Mouse (Mus musculus) heart, embryonic 13.5 days (tissue): ENCODE data around the gene Smtnl1. TPM values are rescaled to one million over a fixed set of nuclear protein-coding genes. Genes with fewer than 3 reads are reported as not detected.
A peak's percentile ranks its signal among the peaks of the same experiment; 100 is the strongest.

ENCODE experiments used
- ATAC-seq: fragments of 200-750 bp; cut with Nextera tagmentation; 2 replicates; pipeline ENCODE4 v1.8.0; 2017; ENCODE audit warnings: moderate TSS enrichment; ENCODE audit not compliant: insufficient number of reproducible peaks, low FRiP score, low TSS enrichment; ENCODE audit errors: extremely low read depth
- H3K27ac ChIP-seq: fragments of 300-500 bp; sonication (generic); replicated peaks from 2 replicates; pipeline ENCODE4 v1.5.1; 2015; ENCODE audit warnings: moderate library complexity, mild to moderate bottlenecking, inconsistent platforms
- H3K27me3 ChIP-seq: fragments of 300-500 bp; sonication (generic); replicated peaks from 2 replicates; pipeline ENCODE4 v1.6.1; 2015; ENCODE audit warnings: mild to moderate bottlenecking, inconsistent platforms
- H3K36me3 ChIP-seq: fragments of 300-500 bp; sonication (generic); 2 replicates; pipeline ENCODE4 v1.6.1; 2015; ENCODE audit warnings: mild to moderate bottlenecking, inconsistent platforms
- H3K4me1 ChIP-seq: fragments of 300-500 bp; sonication (generic); 2 replicates; pipeline ENCODE4 v1.6.1; 2015; ENCODE audit warnings: inconsistent platforms
- H3K4me2 ChIP-seq: fragments of 300-500 bp; sonication (generic); 2 replicates; pipeline ENCODE4 v1.6.1; 2015; ENCODE audit warnings: inconsistent platforms, mild to moderate bottlenecking, moderate library complexity
- H3K4me3 ChIP-seq: fragments of 300-500 bp; sonication (generic); 2 replicates; pipeline ENCODE4 v1.5.1; 2015; ENCODE audit warnings: moderate library complexity, mild to moderate bottlenecking, inconsistent platforms
- H3K9ac ChIP-seq: fragments of 300-500 bp; sonication (generic); 2 replicates; pipeline ENCODE4 v1.6.1; 2015; ENCODE audit warnings: inconsistent platforms, mild to moderate bottlenecking, moderate library complexity
- H3K9me3 ChIP-seq: fragments of 300-500 bp; sonication (generic); 2 replicates; pipeline ENCODE4 v1.6.1; 2016; ENCODE audit warnings: inconsistent platforms
- WGBS: fragments of 180-500 bp; shearing (Covaris S2); methylation state at CpG from one replicate; pipeline ENCODE4 v1.1.7; 2015; ENCODE audit warnings: mixed read lengths; 5-methylcytosine and 5-hydroxymethylcytosine counted together
- polyA plus RNA-seq: library from polyadenylated mRNA; unstranded; fragments of >200 nt; fragmentation: Nextera tagmentation; extraction: Ambion mirVana; gene quantifications from 2 replicates; pipeline ENCODE4 v1.2.1, GENCODE M21; 2015

Gene Smtnl1
- polyA plus RNA-seq, 1 experiment from 2014 or later = 0.24 TPM

- Histone ChIP-seq H3K4me2 (peak overlapping the region; percentile 16; the same call in 1 of the 2 replicates), H3K27me3 (no peaks in the 10 kb centered on the region), H3K4me1 (peaks cover 18% of the 10 kb centered on the region), H3K27ac (no peak overlapping the region), H3K9me3 (peaks cover 19% of the 10 kb centered on the region; the same call in 1 of the 2 replicates), H3K36me3 (no peaks in the 10 kb centered on the region), H3K9ac (no peak overlapping the region), H3K4me3 (no peak overlapping the region)
- 49% methylated on average over 3 of the region's 3 CpGs for WGBS
- no peak for ATAC-seq
Measured at GRCm38 (mm10) chr2:84792516-84792915, 29.9 kb downstream of the Smtnl1 start.

GRCm38 (mm10) chr2:84790418-84790817, 32.0 kb downstream of the Smtnl1 start:
- peak overlapping the region; percentile 12; the same call in 1 of the 2 replicates for H3K4me2 ChIP-seq
- H3K4me1 ChIP-seq = peaks cover 22% of the 10 kb centered on the region
- H3K36me3 ChIP-seq = no peaks in the 10 kb centered on the region
- no peak for ATAC-seq
- peak overlapping the region; percentile 19; the same call in 1 of the 2 replicates for H3K9ac ChIP-seq
- no peak overlapping the region for H3K4me3 ChIP-seq
- no peaks in the 10 kb centered on the region for H3K27me3 ChIP-seq
- H3K9me3 ChIP-seq = peaks cover 14% of the 10 kb centered on the region; the same call in 1 of the 2 replicates
- H3K27ac ChIP-seq = no peak overlapping the region
- 46% methylated on average over 9 of the region's 9 CpGs for WGBS

GRCm38 (mm10) chr2:84788316-84788715, 34.1 kb downstream of the Smtnl1 start:
- no peak for ATAC-seq
- Histone ChIP-seq H3K9ac (no peak overlapping the region), H3K4me1 (peaks cover 43% of the 10 kb centered on the region), H3K4me3 (no peak overlapping the region), H3K27ac (no peak overlapping the region), H3K27me3 (no peaks in the 10 kb centered on the region), H3K4me2 (no peak overlapping the region), H3K36me3 (no peaks in the 10 kb centered on the region), H3K9me3 (no peaks in the 10 kb centered on the region)
- 55% methylated on average over 3 of the region's 3 CpGs for WGBS

GRCm38 (mm10) chr2:84783840-84784566, 38.4 kb downstream of the Smtnl1 start:
- 33% methylated on average over 3 of the region's 3 CpGs for WGBS
- Histone ChIP-seq H3K4me2 (no peak overlapping the region), H3K9ac (no peak overlapping the region), H3K36me3 (no peaks in the 10 kb centered on the region), H3K27me3 (no peaks in the 10 kb centered on the region), H3K4me3 (no peak overlapping the region), H3K9me3 (no peaks in the 10 kb centered on the region), H3K4me1 (peaks cover 36% of the 10 kb centered on the region), H3K27ac (peak overlapping the region; percentile 69)
- no peak for ATAC-seq

- Histone ChIP-seq H3K4me1 (peaks cover 35% of the 10 kb centered on the region), H3K4me2 (no peak overlapping the region), H3K27ac (peak overlapping the region; percentile 69), H3K4me3 (no peak overlapping the region), H3K9ac (no peak overlapping the region), H3K36me3 (no peaks in the 10 kb centered on the region), H3K27me3 (no peaks in the 10 kb centered on the region), H3K9me3 (no peaks in the 10 kb centered on the region)
- ATAC-seq = no peak
- WGBS = 53% methylated on average over 1 of the region's 1 CpGs
Measured at GRCm38 (mm10) chr2:84783315-84783714, 39.1 kb downstream of the Smtnl1 start.

GRCm38 (mm10) chr2:84779210-84779609, 43.2 kb downstream of the Smtnl1 start:
- Histone ChIP-seq H3K36me3 (no peaks in the 10 kb centered on the region), H3K4me1 (peaks cover 28% of the 10 kb centered on the region), H3K27ac (no peak overlapping the region), H3K9ac (no peak overlapping the region), H3K27me3 (no peaks in the 10 kb centered on the region), H3K4me3 (no peak overlapping the region), H3K4me2 (no peak overlapping the region), H3K9me3 (no peaks in the 10 kb centered on the region)
- WGBS = 57% methylated on average over 6 of the region's 6 CpGs
- no peak for ATAC-seq

GRCm38 (mm10) chr2:84777706-84778105, 44.7 kb downstream of the Smtnl1 start:
- Histone ChIP-seq H3K4me1 (peaks cover 14% of the 10 kb centered on the region), H3K9ac (no peak overlapping the region), H3K36me3 (no peaks in the 10 kb centered on the region), H3K9me3 (no peaks in the 10 kb centered on the region), H3K27ac (no peak overlapping the region), H3K27me3 (peaks cover 5% of the 10 kb centered on the region; the same call in 1 of the 2 replicates), H3K4me3 (no peak overlapping the region), H3K4me2 (no peak overlapping the region)
- ATAC-seq = no peak
- WGBS = 50% methylated on average over 3 of the region's 3 CpGs

- WGBS = 78% methylated on average over 6 of the region's 6 CpGs
- H3K27me3 ChIP-seq = peaks cover 5% of the 10 kb centered on the region; the same call in 1 of the 2 replicates
- no peak overlapping the region for H3K27ac ChIP-seq
- H3K9ac ChIP-seq = no peak overlapping the region
- no peak overlapping the region for H3K4me2 ChIP-seq
- no peak overlapping the region for H3K4me3 ChIP-seq
- no peak for ATAC-seq
- no peaks in the 10 kb centered on the region for H3K9me3 ChIP-seq
- no peaks in the 10 kb centered on the region for H3K36me3 ChIP-seq
- H3K4me1 ChIP-seq = peaks cover 14% of the 10 kb centered on the region
Measured at GRCm38 (mm10) chr2:84775665-84776064, 46.8 kb downstream of the Smtnl1 start.

GRCm38 (mm10) chr2:84775241-84775640, 47.2 kb downstream of the Smtnl1 start, which contains the start of gene Serping1:
Gene Serping1, minus strand, starts transcription at chr2:84775444.
- WGBS = 63% methylated on average over 9 of the region's 9 CpGs
- Histone ChIP-seq H3K4me1 (peaks cover 14% of the 10 kb centered on the region), H3K9ac (peak within 1 kb of the TSS; percentile 80), H3K4me3 (peak within 1 kb of the TSS; percentile 38), H3K36me3 (no peaks in the 10 kb centered on the region), H3K9me3 (no peaks in the 10 kb centered on the region), H3K27me3 (peaks cover 5% of the 10 kb centered on the region; the same call in 1 of the 2 replicates), H3K27ac (peak within 1 kb of the TSS; percentile 30), H3K4me2 (peak within 1 kb of the TSS; percentile 70)
- ATAC-seq = no peak

GRCm38 (mm10) chr2:84774751-84775150, 47.7 kb downstream of the Smtnl1 start:
- Histone ChIP-seq H3K4me3 (peak overlapping the region; percentile 38), H3K4me2 (peak overlapping the region; percentile 70), H3K27me3 (peaks cover 5% of the 10 kb centered on the region; the same call in 1 of the 2 replicates), H3K36me3 (no peaks in the 10 kb centered on the region), H3K4me1 (peaks cover 14% of the 10 kb centered on the region), H3K9me3 (no peaks in the 10 kb centered on the region), H3K9ac (peak overlapping the region; percentile 80), H3K27ac (peak overlapping the region; percentile 30)
- 3% methylated on average over 14 of the region's 15 CpGs for WGBS
- ATAC-seq = peak; percentile 67; the same call in 1 of the 2 replicates

GRCm38 (mm10) chr2:84773195-84773594, 49.3 kb downstream of the Smtnl1 start:
- H3K4me2 ChIP-seq = peak overlapping the region; percentile 70; the same call in 1 of the 2 replicates
- no peak overlapping the region for H3K27ac ChIP-seq
- peaks cover 5% of the 10 kb centered on the region for H3K36me3 ChIP-seq
- 76% methylated on average over 5 of the region's 5 CpGs for WGBS
- H3K9ac ChIP-seq = no peak overlapping the region
- no peak for ATAC-seq
- H3K27me3 ChIP-seq = peaks cover 10% of the 10 kb centered on the region; the same call in 1 of the 2 replicates
- no peaks in the 10 kb centered on the region for H3K9me3 ChIP-seq
- peaks cover 10% of the 10 kb centered on the region for H3K4me1 ChIP-seq
- no peak overlapping the region for H3K4me3 ChIP-seq
